Mouse (Mus musculus): ENCODE measurements at regions not wholly inside any gene's neighbourhood (a gene's known extent, or its start where the extent isn't known, plus 50 kb on each side); places are given as distances from the start of the nearest gene placed in this dataset.

- TF ChIP-seq POLR2A (IDR thresholded peaks at IDR 0.05; ENCODE audit: low read depth, low read length) = no peak
- no peak for TF ChIP-seq CTCF (IDR thresholded peaks at IDR 0.05; ENCODE audit: extremely low read depth, insufficient read length, insufficient replicate concordance, low read depth, low read length)
- 56% methylated on average over 9 of the region's 9 CpGs for WGBS
- Histone ChIP-seq H3K36me3 (ENCODE audit: control insufficient read depth, insufficient read depth, low read length) (no peaks in the 10 kb centered on the region), H3K27ac (ENCODE audit: insufficient read depth, low read depth, low read length) (no peak overlapping the region), H3K4me3 (ENCODE audit: low read depth, low read length) (no peak overlapping the region), H3K4me1 (ENCODE audit: control insufficient read depth, insufficient read depth, insufficient read length, low read length) (peaks cover 24% of the 10 kb centered on the region), H3K27me3 (ENCODE audit: control insufficient read depth, insufficient read depth, low read length) (no peaks in the 10 kb centered on the region)
Observed at GRCm38 (mm10) chr6:37618990-37619389, 89.0 kb downstream of the Akr1d1 start.

DNA sequence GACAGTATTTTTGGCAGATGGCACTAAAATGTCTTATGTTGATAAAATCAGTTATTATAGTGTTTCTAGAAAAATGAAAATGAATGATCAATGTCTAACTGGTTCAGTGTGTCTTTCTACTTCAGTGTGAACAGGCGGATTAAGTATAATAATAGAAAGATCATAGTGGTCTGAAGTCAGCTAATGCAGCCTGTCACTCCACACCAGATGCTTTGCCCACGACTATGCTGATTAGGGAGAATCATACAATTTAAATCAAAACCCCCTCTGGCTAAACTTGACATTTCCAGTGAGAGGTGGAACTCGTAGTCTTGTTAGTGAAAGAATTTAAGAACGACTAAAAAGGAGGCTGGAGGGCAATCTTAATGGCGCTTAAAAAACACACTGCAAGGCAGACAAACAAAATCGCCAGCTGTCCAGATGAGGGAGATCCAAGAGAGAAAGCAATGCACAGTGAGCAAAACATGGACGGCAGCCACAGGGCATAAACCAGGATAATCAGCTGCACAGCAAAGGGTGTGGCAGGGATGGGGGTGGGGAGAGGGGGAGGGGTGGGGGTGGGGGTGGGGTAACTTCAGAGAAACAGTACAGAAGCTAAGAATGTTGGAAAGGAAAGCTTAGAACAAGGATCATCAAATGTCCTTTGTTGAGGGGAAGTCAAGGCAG lies 91.5 kb downstream of the Akr1d1 start:
- Histone ChIP-seq H3K36me3 (ENCODE audit: control insufficient read depth, insufficient read depth, low read length) (no peaks in the 10 kb centered on the region), H3K27ac (ENCODE audit: insufficient read depth, low read depth, low read length) (no peak overlapping the region), H3K27me3 (ENCODE audit: control insufficient read depth, insufficient read depth, low read length) (no peaks in the 10 kb centered on the region), H3K4me1 (ENCODE audit: control insufficient read depth, insufficient read depth, insufficient read length, low read length) (peaks cover 9% of the 10 kb centered on the region; the same call in 1 of the 2 replicates), H3K4me3 (ENCODE audit: low read depth, low read length) (no peak overlapping the region)
- WGBS = 60% methylated on average over 7 of the region's 7 CpGs
- TF ChIP-seq CTCF (IDR thresholded peaks at IDR 0.05; ENCODE audit: extremely low read depth, insufficient read length, insufficient replicate concordance, low read depth, low read length) (no peak), POLR2A (IDR thresholded peaks at IDR 0.05; ENCODE audit: low read depth, low read length) (no peak)

- 81% methylated on average over 2 of the region's 2 CpGs for WGBS
- no peak overlapping the region for H3K27ac ChIP-seq (ENCODE audit: insufficient read depth, low read depth, low read length)
- no peaks in the 10 kb centered on the region for H3K36me3 ChIP-seq (ENCODE audit: control insufficient read depth, insufficient read depth, low read length)
- no peak overlapping the region for H3K4me3 ChIP-seq (ENCODE audit: low read depth, low read length)
- H3K4me1 ChIP-seq (ENCODE audit: control insufficient read depth, insufficient read depth, insufficient read length, low read length) = peaks cover 8% of the 10 kb centered on the region; the same call in 1 of the 2 replicates
- TF ChIP-seq POLR2A (IDR thresholded peaks at IDR 0.05; ENCODE audit: low read depth, low read length) = no peak
- no peak for TF ChIP-seq CTCF (IDR thresholded peaks at IDR 0.05; ENCODE audit: extremely low read depth, insufficient read length, insufficient replicate concordance, low read depth, low read length)
- no peaks in the 10 kb centered on the region for H3K27me3 ChIP-seq (ENCODE audit: control insufficient read depth, insufficient read depth, low read length)
Observed at GRCm38 (mm10) chr6:37622273-37622672, 92.3 kb downstream of the Akr1d1 start.

GRCm38 (mm10) chr6:37627206-37627605 lies 97.2 kb downstream of the Akr1d1 start:
- Histone ChIP-seq H3K4me3 (ENCODE audit: low read depth, low read length) (no peak overlapping the region), H3K27me3 (ENCODE audit: control insufficient read depth, insufficient read depth, low read length) (no peaks in the 10 kb centered on the region), H3K36me3 (ENCODE audit: control insufficient read depth, insufficient read depth, low read length) (no peaks in the 10 kb centered on the region), H3K4me1 (ENCODE audit: control insufficient read depth, insufficient read depth, insufficient read length, low read length) (peaks cover 2% of the 10 kb centered on the region; the same call in 1 of the 2 replicates), H3K27ac (ENCODE audit: insufficient read depth, low read depth, low read length) (no peak overlapping the region)
- WGBS = 40% methylated on average over 5 of the region's 5 CpGs
- TF ChIP-seq POLR2A (IDR thresholded peaks at IDR 0.05; ENCODE audit: low read depth, low read length) (no peak), CTCF (IDR thresholded peaks at IDR 0.05; ENCODE audit: extremely low read depth, insufficient read length, insufficient replicate concordance, low read depth, low read length) (no peak)

DNA sequence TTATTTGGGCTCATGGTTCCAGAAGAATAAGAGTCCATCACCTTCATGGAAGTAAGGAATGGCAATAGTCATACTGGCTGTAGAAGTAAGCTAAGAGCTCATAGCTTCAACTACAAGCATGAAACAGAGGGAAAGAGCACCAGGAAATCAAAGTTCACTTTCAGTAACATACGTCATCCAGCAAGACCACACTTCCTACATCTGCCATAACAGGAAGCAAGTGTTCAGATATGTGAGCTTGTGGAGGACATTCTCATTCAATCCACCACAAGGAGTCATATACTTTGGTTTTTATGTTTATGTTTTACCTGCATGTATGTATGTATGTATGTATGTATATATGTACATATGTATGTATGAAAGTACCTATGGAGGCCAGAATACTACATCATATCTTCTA lies 104.0 kb downstream of the Akr1d1 start:
- Histone ChIP-seq H3K4me1 (ENCODE audit: control insufficient read depth, insufficient read depth, insufficient read length, low read length) (no peaks in the 10 kb centered on the region), H3K27me3 (ENCODE audit: control insufficient read depth, insufficient read depth, low read length) (no peaks in the 10 kb centered on the region), H3K4me3 (ENCODE audit: low read depth, low read length) (no peak overlapping the region), H3K36me3 (ENCODE audit: control insufficient read depth, insufficient read depth, low read length) (no peaks in the 10 kb centered on the region), H3K27ac (ENCODE audit: insufficient read depth, low read depth, low read length) (no peak overlapping the region)
- TF ChIP-seq CTCF (IDR thresholded peaks at IDR 0.05; ENCODE audit: extremely low read depth, insufficient read length, insufficient replicate concordance, low read depth, low read length) (no peak), POLR2A (IDR thresholded peaks at IDR 0.05; ENCODE audit: low read depth, low read length) (no peak)
- 71% methylated on average over 1 of the region's 1 CpGs for WGBS

GRCm38 (mm10) chr6:37642066-37642465 lies 112.1 kb downstream of the Akr1d1 start:
- H3K27ac ChIP-seq (ENCODE audit: insufficient read depth, low read depth, low read length) = no peak overlapping the region
- peaks cover 2% of the 10 kb centered on the region; the same call in 1 of the 2 replicates for H3K4me1 ChIP-seq (ENCODE audit: control insufficient read depth, insufficient read depth, insufficient read length, low read length)
- WGBS = 67% methylated on average over 4 of the region's 4 CpGs
- no peak overlapping the region for H3K4me3 ChIP-seq (ENCODE audit: low read depth, low read length)
- TF ChIP-seq CTCF (IDR thresholded peaks at IDR 0.05; ENCODE audit: extremely low read depth, insufficient read length, insufficient replicate concordance, low read depth, low read length) (no peak), POLR2A (IDR thresholded peaks at IDR 0.05; ENCODE audit: low read depth, low read length) (no peak)
- no peaks in the 10 kb centered on the region for H3K27me3 ChIP-seq (ENCODE audit: control insufficient read depth, insufficient read depth, low read length)
- no peaks in the 10 kb centered on the region for H3K36me3 ChIP-seq (ENCODE audit: control insufficient read depth, insufficient read depth, low read length)

GRCm38 (mm10) chr6:37642701-37643121 lies 112.7 kb downstream of the Akr1d1 start:
- Histone ChIP-seq H3K4me3 (ENCODE audit: low read depth, low read length) (no peak overlapping the region), H3K27me3 (ENCODE audit: control insufficient read depth, insufficient read depth, low read length) (no peaks in the 10 kb centered on the region), H3K27ac (ENCODE audit: insufficient read depth, low read depth, low read length) (no peak overlapping the region), H3K4me1 (ENCODE audit: control insufficient read depth, insufficient read depth, insufficient read length, low read length) (peaks cover 2% of the 10 kb centered on the region; the same call in 1 of the 2 replicates), H3K36me3 (ENCODE audit: control insufficient read depth, insufficient read depth, low read length) (no peaks in the 10 kb centered on the region)
- WGBS = 75% methylated on average over 8 of the region's 8 CpGs
- TF ChIP-seq POLR2A (IDR thresholded peaks at IDR 0.05; ENCODE audit: low read depth, low read length) (no peak), CTCF (IDR thresholded peaks at IDR 0.05; ENCODE audit: extremely low read depth, insufficient read length, insufficient replicate concordance, low read depth, low read length) (no peak)

All from small intestine, adult 2 months (tissue).